Mouse (Mus musculus): ENCODE measurements around the gene 4930404H24Rik.

The 4930404H24Rik gene

DNA sequence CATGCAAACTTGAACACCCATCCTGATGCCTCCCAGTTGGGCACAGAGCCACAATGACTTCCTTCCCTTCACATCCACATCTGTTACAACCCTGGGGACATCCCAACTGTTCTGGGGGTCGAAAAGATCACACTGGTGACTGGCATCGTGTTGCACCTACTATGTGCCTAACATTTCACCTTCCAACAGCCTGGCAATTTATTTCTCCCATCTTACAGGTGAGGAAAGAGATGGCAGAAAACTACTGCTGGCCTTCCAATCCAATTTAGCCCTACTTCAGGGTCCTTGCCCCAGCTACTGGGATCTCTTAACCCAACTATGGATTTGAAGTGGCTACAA lies 772 bp downstream of the 4930404H24Rik start:
- no peak for TF ChIP-seq GATA4 (IDR thresholded peaks at IDR 0.05; ENCODE audit: insufficient replicate concordance, low read length)

DNA sequence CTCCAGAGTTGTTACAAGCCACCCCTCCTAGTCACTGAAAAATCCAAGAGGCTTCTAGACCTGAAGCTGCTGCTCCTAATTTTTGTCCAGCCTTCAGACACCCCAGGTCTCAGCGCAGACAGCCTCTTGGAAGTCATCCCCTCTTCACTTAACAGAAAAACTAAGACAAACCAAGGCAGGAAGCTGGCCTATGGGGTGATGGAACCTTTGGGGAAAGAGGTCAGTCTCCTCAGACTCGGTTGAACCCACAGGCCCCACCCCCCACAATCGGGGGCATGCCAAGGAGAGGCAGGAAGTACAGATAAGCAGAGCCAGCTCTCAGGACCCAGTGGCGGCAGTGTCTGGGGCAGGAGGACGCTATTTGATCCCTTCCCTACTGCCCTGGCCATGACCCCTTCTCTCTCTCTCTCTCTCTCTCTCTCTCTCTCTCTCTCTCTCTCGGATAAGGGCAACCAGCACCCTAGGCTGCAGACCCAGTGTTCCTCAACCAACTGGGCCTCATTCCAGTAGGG lies 1.2 kb downstream of the 4930404H24Rik start:
- TF ChIP-seq GATA4 (IDR thresholded peaks at IDR 0.05; ENCODE audit: insufficient replicate concordance, low read length) = peak; percentile 36; the same call in 1 of the 2 replicates

DNA sequence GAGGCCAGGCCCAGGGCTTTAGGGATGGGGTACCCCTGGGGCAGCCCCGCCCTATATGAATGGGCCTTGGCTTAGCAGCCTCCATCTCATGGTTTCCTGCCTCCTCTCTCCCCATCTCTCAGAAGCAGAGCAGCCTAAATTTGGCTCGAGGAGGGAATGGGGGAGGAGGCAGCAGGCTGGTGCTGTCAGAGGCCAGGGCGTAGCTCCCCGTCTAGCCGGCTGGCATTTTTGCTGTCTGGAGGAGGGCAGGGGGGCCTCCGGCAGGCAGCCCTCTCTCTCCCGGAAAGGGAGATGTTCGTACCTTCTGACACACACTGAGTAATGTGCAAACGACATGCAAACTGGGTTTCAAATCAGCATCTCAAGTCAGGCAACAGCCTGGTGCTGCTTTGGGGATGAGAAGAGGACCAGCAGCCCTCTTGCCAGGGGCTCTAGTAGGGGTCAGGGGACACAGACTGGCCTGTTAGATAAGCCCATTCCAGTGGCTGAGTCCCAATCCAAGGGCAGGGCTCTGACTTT lies 1.8 kb downstream of the 4930404H24Rik start:
- no peak for TF ChIP-seq GATA4 (IDR thresholded peaks at IDR 0.05; ENCODE audit: insufficient replicate concordance, low read length)

DNA sequence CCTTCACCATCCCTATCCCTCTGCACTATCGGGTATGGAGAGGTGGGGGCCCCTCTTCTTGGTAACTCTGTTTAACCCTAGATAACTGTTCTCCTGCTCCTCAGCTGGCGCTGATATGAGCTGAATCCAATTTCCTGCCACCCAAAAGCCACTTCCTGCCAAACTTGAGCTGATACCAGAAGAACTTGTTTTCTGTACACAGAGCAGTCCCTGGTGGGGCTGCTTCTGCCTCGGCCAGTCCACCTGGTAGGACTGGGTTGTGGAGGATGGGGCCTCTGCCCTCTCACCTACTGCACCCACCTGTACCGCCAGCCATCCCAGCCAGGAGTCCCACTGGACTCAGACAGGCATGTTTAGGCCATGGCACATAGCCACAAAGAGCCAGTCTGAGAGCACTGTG lies 3.2 kb downstream of the 4930404H24Rik start:
- peak; percentile 79 for TF ChIP-seq GATA4 (IDR thresholded peaks at IDR 0.05; ENCODE audit: insufficient replicate concordance, low read length)

DNA sequence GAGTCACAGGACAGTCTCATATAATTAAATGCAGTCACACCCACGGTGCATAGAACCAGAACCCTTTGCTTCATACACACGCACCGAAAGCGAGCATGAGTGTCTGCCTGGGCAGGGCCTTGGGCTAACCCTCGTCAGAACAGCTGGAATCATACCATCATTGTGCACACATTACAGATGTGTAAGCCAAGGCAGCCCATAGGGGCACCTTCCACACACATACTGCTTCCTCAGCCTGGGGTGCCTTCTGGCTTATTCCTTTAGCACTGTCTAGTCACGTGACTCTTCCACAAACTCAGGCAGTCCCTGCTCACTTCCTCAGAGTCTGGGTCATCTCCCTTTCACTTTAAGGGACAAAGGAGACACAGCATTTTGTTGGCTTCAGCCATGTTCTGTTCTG lies 3.7 kb downstream of the 4930404H24Rik start:
- TF ChIP-seq GATA4 (IDR thresholded peaks at IDR 0.05; ENCODE audit: insufficient replicate concordance, low read length) = no peak

DNA sequence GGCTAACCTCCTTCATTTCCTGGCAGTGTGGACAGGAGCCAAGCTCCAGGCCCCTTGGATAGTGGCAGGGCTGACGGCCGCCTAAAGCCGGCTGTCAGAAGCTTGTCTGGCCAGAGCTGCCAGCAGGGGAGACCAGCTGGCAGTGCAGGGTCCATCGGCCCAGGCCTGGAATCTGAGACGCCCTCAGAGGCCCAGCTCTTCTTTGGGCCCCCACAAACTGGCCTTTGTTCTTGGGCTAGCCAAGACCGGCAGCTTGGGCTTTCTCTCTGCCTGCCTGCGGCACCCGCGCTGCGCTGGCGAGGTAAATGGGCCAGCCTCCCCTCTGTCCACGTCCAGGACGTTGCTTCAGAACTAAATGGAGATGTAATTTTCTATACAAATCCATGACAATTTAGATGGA lies 4.3 kb downstream of the 4930404H24Rik start:
- TF ChIP-seq GATA4 (IDR thresholded peaks at IDR 0.05; ENCODE audit: insufficient replicate concordance, low read length) = no peak

DNA sequence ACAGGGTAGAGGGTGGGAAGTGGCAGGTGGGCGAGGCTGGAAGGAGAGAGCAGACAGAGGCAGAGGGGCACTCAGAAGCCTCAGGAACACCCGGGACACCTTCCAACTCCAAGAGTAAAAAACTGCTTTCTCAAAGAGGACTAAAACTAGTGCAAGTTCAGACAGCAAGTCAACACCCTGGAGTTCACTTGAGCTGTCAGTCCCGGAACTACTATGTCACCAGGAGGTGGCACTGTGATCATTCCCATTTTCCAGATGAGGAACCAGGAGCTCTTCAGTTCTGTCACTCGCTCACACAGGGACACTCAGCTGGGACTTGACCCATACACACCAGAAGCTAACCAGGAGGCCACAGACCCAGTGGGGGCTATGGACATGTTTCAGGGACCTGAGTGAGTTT lies 6.6 kb downstream of the 4930404H24Rik start:
- TF ChIP-seq GATA4 (IDR thresholded peaks at IDR 0.05; ENCODE audit: insufficient replicate concordance, low read length) = no peak

DNA sequence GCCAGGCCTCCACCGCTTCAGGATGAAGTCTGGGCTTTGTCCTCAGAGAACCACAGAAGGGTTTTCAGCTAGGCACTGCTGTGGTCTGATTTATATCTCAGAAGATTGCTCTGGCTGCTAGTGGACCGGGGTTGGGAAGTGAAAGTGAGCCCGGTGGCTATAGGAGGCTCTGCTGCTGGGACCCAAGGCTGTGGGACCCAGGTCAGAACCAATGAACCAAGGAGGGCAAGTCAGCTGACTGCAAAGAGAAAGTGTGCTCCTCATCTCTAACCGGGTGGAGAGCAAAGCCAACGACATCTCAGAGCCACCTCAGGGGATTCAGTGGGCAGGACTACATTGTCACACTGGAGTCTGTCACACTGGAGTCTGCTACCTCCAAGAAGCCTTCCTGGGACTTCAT lies 13.8 kb downstream of the 4930404H24Rik start:
- no peak for TF ChIP-seq GATA4 (IDR thresholded peaks at IDR 0.05; ENCODE audit: insufficient replicate concordance, low read length)

DNA sequence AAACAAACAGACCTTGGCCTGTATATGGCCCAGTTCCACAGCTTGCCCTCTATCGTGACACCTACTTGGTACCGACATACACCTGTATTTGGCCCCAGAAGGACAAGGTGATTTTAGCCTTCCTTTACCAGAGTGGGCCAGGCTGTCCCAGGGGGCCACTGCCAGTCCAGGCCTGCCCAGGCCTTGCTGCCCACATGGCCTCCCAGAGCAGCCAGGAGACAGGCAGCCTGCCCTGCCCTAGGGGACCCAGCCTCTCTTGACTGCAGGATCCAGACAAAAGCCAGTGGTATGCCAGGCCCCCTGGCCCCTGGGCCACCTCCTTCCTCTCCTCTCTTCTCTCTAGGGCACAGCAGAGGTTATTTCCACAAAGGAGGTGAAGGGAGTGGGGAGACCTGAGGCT lies 15.4 kb downstream of the 4930404H24Rik start:
- no peak for TF ChIP-seq GATA4 (IDR thresholded peaks at IDR 0.05; ENCODE audit: insufficient replicate concordance, low read length)

DNA sequence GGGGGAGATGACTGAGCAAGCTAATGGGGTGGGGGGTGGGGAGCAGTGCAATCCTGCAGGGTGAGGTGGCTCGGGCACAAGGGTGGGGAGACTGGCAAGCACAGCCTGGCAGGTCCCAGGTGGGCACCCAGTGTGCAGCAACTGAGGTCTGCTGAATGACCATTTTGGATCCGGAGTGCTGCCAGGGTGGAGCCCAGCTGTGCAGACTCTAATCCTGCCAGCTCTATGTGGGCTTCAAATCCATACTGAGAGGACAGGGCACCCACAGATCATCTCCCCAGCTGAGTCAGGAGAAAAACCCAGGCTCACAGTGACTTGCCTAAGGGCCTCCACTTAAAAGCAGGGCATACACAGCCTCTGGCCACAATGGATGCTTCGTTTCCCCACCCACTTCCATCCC lies 15.8 kb downstream of the 4930404H24Rik start:
- no peak for TF ChIP-seq GATA4 (IDR thresholded peaks at IDR 0.05; ENCODE audit: insufficient replicate concordance, low read length)

DNA sequence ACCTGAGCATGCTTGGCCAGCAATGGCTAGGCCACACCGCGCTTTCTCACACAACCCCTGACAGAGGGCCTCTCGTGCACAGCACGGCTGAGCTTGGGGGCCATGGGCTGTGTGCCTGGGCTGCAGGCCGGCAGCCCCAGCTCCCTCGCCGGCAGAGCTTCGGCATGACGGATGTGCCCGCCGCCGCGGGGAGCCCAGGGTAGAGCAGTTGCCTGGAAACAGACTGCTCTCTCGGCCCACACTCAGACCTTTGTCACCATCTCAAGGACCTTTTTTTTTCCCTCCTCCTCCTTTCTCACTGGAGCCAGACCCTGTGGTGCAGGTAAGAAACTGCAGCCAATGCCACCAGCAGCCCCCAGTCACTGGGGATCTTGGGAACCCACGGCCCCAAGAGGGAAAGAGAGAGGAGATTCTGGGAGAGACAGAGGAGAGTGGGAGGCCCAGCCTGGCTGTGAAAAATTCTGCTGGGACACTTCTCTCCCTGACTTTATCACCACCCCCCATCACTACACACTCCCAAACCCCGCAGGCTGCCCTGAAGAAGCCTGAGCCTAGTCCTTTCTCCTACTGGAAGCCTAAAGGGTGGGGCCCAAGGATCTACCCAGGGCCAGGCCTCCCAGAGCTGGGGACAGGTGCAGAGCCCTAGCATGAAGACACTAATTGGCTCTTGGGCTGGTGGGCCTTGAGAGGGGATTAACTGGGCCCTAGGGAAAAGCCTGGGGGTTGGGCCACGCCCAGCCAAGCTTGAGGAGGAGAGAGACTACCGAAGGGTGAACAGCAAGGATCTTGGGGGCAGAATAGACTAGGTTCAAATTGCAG lies 16.8 kb downstream of the 4930404H24Rik start:
- no peak for TF ChIP-seq GATA4 (IDR thresholded peaks at IDR 0.05; ENCODE audit: insufficient replicate concordance, low read length)

DNA sequence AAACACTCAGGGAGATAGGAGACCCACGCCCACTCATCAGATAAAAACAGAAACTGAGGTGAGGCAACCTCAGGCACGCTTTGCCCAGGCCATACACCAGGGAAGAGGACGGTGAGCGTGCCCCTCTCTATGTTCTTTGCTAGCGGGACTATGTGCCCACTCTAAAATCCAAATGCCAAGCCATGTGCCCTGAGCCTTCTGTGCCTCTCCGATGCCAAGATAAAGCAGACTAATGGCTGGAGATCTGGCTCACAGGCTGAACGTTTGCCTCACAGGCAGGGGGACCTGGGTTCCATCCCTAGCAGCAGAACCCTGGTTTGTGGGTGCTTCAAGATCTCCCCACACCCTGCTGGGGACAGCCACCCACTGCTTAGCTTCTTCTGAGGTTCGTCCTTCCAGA lies 17.5 kb downstream of the 4930404H24Rik start:
- TF ChIP-seq GATA4 (IDR thresholded peaks at IDR 0.05; ENCODE audit: insufficient replicate concordance, low read length) = no peak

DNA sequence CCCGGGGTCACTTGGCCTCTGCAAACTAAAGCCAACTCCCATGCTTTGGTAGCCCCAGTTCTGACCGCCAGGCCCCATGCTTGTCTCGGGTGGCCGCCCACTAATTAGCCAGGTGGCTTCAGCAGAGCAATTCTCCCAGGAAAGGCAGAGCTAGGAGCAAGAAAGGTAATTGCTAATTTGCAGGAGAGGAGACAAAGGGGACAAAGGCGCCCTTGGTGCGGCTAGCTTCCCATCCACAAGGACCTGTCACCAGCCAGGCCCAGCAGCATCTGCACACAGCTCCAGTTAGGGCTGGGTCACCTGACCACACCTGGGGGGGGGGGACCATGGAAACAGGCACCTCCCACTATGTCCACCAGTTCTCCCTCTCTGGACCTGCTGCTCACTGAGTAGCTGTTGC lies 19.0 kb downstream of the 4930404H24Rik start:
- TF ChIP-seq GATA4 (IDR thresholded peaks at IDR 0.05; ENCODE audit: insufficient replicate concordance, low read length) = no peak

DNA sequence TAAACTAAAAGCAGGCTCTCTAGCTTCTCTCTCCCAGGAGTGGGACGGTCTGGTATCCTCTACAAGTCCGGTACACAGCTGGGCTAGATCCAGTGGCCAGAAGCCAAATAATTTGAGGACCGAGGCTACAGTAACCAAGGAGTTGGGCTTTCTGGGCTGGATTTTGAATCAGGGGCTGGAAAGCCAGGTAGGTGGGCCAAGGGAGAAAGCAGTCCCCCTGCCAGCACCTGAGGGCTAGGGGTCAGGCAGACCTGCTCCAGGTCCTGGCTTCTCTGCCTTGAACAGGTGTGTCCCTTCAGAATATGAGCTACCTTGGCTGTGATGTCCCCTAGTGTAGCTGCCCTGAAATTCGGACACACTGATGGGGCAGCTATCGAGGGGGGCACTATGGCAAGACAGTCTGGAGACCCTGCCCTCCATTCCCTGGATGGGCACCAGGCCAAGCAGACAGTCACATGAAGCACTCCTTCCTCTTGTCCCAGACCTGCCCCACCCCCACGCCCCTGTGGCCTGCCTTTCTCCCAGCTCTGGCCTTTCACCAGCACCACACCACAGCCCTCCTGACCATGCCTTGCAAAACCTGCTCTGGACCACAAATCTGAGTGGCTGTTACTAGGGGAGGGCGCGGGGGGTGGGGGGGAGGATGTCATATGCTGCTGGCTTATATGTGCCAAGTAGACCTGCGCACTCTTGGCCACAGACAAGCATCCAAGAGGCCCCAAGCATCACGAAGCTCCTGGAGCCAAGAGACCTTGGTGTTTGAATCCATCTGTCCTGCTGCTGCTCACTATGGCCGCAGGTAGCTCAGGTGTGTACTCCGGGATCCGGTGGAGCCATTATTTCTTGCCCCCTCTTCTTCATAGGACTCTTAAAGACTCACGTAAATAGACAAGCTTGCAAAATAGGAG lies 20.1 kb downstream of the 4930404H24Rik start:
- TF ChIP-seq GATA4 (IDR thresholded peaks at IDR 0.05; ENCODE audit: insufficient replicate concordance, low read length) = no peak

DNA sequence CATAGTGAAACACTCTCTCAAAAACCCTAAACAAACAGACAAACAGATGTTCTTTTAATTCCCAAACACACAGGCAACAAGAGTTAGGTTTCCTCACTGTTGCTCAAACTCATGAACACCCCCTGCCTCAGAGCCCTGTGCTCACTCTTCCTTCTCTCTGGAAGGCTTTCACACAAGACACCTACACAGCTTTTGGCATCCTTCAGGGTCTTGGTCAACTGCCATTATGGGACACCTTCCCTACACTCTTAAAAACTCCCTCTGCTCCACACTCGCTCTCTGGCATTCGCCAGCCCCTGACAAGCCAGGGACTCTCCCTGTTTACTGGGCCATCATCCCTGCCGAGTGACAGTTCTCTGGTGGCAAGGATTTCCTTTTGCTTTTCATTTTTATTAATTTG lies 21.4 kb downstream of the 4930404H24Rik start:
- no peak for TF ChIP-seq GATA4 (IDR thresholded peaks at IDR 0.05; ENCODE audit: insufficient replicate concordance, low read length)
